Mouse (Mus musculus) lung, postnatal 10 days (tissue): ENCODE measurements around the gene Dnah3.
A peak's percentile ranks its signal among the peaks of the same experiment; 100 is the strongest.

Source experiments
- DNase-seq: peaks from one replicate; pipeline ENCODE4 v3.0.0; 2021

Dnah3 gene

GRCm38 (mm10) chr7:119936321-119936720 lies 158.8 kb downstream of the Dnah3 start:
- no peak for DNase-seq

GRCm38 (mm10) chr7:119928783-119929440 lies 166.2 kb downstream of the Dnah3 start:
- no peak for DNase-seq

- no peak for DNase-seq
Measured at GRCm38 (mm10) chr7:119921054-119921453, 174.0 kb downstream of the Dnah3 start.

GRCm38 (mm10) chr7:119920457-119920856 lies 174.6 kb downstream of the Dnah3 start:
- DNase-seq: no peak

GRCm38 (mm10) chr7:119911727-119912126 lies 183.4 kb downstream of the Dnah3 start:
- DNase-seq: no peak

GRCm38 (mm10) chr7:119906523-119907215 lies 188.4 kb downstream of the Dnah3 start:
- no peak for DNase-seq

GRCm38 (mm10) chr7:119899386-119900057 lies 195.6 kb downstream of the Dnah3 start:
- peak; percentile 9 for DNase-seq

- DNase-seq: no peak
Measured at GRCm38 (mm10) chr7:119898247-119898856, 196.7 kb downstream of the Dnah3 start.

- DNase-seq: no peak
Measured at GRCm38 (mm10) chr7:119897521-119898109, 197.5 kb downstream of the Dnah3 start.

- peak; percentile 99 for DNase-seq
Measured at GRCm38 (mm10) chr7:119895639-119896512, 199.2 kb downstream of the Dnah3 start, which contains the start of the genes Lyrm1 and Dcun1d3. Lyrm1 (plus strand) TSS chr7:119895861. Dcun1d3 (minus strand) TSS chr7:119896298.

GRCm38 (mm10) chr7:119894818-119895544 lies 200.1 kb downstream of the Dnah3 start:
- no peak for DNase-seq

- no peak for DNase-seq
Measured at GRCm38 (mm10) chr7:119892742-119893141, 202.3 kb downstream of the Dnah3 start.

GRCm38 (mm10) chr7:119892198-119892597 lies 202.9 kb downstream of the Dnah3 start:
- no peak for DNase-seq

- no peak for DNase-seq
Measured at GRCm38 (mm10) chr7:119887887-119888286, 207.2 kb downstream of the Dnah3 start.

- DNase-seq: no peak
Measured at GRCm38 (mm10) chr7:119881229-119881628, 213.9 kb downstream of the Dnah3 start.

GRCm38 (mm10) chr7:119880345-119880744 lies 214.7 kb downstream of the Dnah3 start:
- peak; percentile 25 for DNase-seq

GRCm38 (mm10) chr7:119879171-119879570 lies 215.9 kb downstream of the Dnah3 start:
- no peak for DNase-seq

GRCm38 (mm10) chr7:119875776-119876440 lies 219.2 kb downstream of the Dnah3 start:
- DNase-seq: peak; percentile 17

- DNase-seq: no peak
Measured at GRCm38 (mm10) chr7:119873050-119873449, 222.0 kb downstream of the Dnah3 start.
